Mouse (Mus musculus) liver, embryonic 14.5 days (tissue): ENCODE results near the gene Hmgb1. TPM values are rescaled to one million over a fixed set of nuclear protein-coding genes. Genes with fewer than 3 reads are reported as not detected.

Source experiments
- ATAC-seq: fragments of 200-750 bp; cut with Nextera tagmentation; 2 replicates; pipeline ENCODE4 v1.8.0; 2017; ENCODE audit warnings: moderate number of reproducible peaks, mild to moderate bottlenecking, moderate library complexity; ENCODE audit not compliant: insufficient read depth
- DNase-seq, 3 experiments: peaks; one replicate each; pipeline ENCODE4 v3.0.0-alpha.2; 2012 to 2013; ENCODE audit warnings: low read depth in 3 of 3, low spot score in 3 of 3
- H3K27ac ChIP-seq: fragments of 300-500 bp; sonication (generic); 2 replicates; pipeline ENCODE4 v1.5.1; 2014; ENCODE audit warnings: moderate library complexity, mild to moderate bottlenecking, control low read depth, inconsistent platforms
- H3K27me3 ChIP-seq: fragments of 300-500 bp; sonication (generic); 2 replicates; pipeline ENCODE4 v1.6.1; 2014; ENCODE audit warnings: mild to moderate bottlenecking, low read length, moderate library complexity; ENCODE audit not compliant: control insufficient read depth, insufficient read depth
- H3K36me3 ChIP-seq: fragments of 300-500 bp; sonication (generic); replicated peaks from 2 replicates; pipeline ENCODE4 v1.6.1; 2014; ENCODE audit warnings: low read depth; ENCODE audit not compliant: control insufficient read depth, insufficient read depth
- H3K4me1 ChIP-seq, 2 experiments: fragments of 200-500 bp in 1 of 2; fragments of 300-500 bp in 1 of 2; sonication (generic) in 1 of 2; replicated peaks; 2 replicates each; pipeline ENCODE4 v1.6.1; 2012 to 2014; ENCODE audit warnings: antibody characterized with exemption in 1 of 2, inconsistent platforms in 1 of 2, low read length in 1 of 2; ENCODE audit not compliant: control insufficient read depth in 2 of 2, insufficient read depth in 2 of 2
- H3K4me2 ChIP-seq: fragments of 300-500 bp; sonication (generic); 2 replicates; pipeline ENCODE4 v1.6.1; 2014; ENCODE audit warnings: low read depth, mild to moderate bottlenecking, control low read depth, moderate library complexity
- H3K4me3 ChIP-seq, 2 experiments: fragments of 200-500 bp in 1 of 2; fragments of 300-500 bp in 1 of 2; sonication (generic) in 1 of 2; 2 replicates each; pipeline ENCODE4 v1.5.1; 2012 to 2014; ENCODE audit warnings: low read depth in 2 of 2, low read length in 2 of 2, mild to moderate bottlenecking in 2 of 2, control low read depth in 1 of 2, inconsistent platforms in 1 of 2, moderate library complexity in 1 of 2; ENCODE audit not compliant: insufficient read depth in 1 of 2
- H3K9ac ChIP-seq: fragments of 300-500 bp; sonication (generic); replicated peaks from 2 replicates; pipeline ENCODE4 v1.6.1; 2014; ENCODE audit warnings: mild to moderate bottlenecking, control low read depth, moderate library complexity
- H3K9me3 ChIP-seq: fragments of 300-500 bp; sonication (generic); 2 replicates; pipeline ENCODE4 v1.6.1; 2016; ENCODE audit warnings: low read length, mixed read lengths; ENCODE audit not compliant: control insufficient read depth
- CTCF ChIP-seq: IDR thresholded peaks from 2 replicates; pipeline ENCODE4 v1.5.1; 2016; ENCODE audit warnings: antibody characterized with exemption, low read depth, control low read depth
- EP300 ChIP-seq: IDR thresholded peaks from 2 replicates; pipeline ENCODE4 v1.6.1; 2016; ENCODE audit warnings: antibody characterized with exemption, low read depth
- WGBS: fragments of 180-500 bp; shearing (Covaris S2); extraction: QIAGEN DNeasy Blood & Tissue Kit; methylation state at CpG from one replicate; pipeline ENCODE4 v1.1.7; 2014; ENCODE audit not compliant: insufficient replicate concordance; 5-methylcytosine and 5-hydroxymethylcytosine counted together
- polyA plus RNA-seq, 2 experiments: library from polyadenylated mRNA; depleted of rRNA in 1 of 2; stranded (reverse) in 1 of 2; unstranded in 1 of 2; fragments of >200 nt; fragmentation: Nextera tagmentation in 1 of 2; extraction: Ambion mirVana in 1 of 2; gene quantifications; 2 replicates each; pipeline versions ENCODE4 v1.2.1 to v1.2.3; 2012 to 2014

The Hmgb1 gene
- polyA plus RNA-seq, 2 experiments: 176 to 555 TPM

DNA sequence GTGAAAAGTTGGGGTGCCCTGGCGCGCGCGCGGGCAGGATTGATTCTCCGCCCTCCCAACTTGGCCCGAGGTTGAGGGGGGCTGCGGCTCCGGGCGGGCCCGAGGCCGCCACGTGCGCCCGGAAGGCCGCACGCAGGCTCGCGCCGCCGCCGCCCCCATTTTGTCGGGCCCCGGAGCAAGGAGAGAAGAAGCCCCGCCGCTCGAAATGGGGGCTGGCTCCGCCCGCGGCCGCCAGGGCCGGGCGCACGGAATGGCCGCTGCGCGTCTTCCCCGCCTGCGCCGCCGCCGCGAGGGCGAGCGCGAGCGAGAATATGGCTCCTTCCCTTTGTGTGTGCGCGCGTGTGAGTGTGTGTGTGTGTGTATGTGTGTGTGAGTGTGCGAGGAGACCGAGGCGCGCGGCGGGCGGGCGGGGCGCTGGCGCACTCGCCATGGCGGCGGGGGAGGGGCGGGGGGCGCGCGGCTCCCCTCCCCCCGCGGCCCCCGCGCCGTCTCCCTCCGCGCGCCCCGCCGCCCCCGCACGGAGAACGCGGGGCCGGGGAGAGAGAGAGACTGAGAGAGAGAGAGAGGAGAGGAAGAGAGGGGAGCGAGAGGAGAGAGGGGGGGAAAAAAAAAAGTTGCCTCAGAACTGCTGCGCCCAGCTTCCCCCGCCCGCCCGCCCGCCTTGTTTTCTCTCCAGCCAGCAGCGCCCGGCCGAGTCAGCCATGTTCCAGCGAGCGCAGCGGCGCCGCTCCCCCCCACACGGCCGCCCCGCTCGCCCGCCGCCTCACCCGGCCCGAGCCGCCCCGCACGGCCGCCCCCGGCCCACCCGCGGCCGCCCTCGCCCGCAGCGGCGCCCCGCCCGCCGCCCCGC lies 132.5 kb downstream of the Hmgb1 start:
- no peaks in the 10 kb centered on the region for H3K27me3 ChIP-seq
- TF ChIP-seq CTCF: no peak
- TF ChIP-seq EP300: no peak
- peak overlapping the region; percentile 94 for H3K4me2 ChIP-seq
- DNase-seq (peak in 1 of 3 experiments; percentile 42), ATAC-seq (peak; percentile 26)
- H3K4me1 ChIP-seq: peaks cover 10 to 11% of the 10 kb centered on the region in 2 experiments
- peak overlapping the region; percentile 92 to 93 for H3K4me3 ChIP-seq
- no peaks in the 10 kb centered on the region for H3K9me3 ChIP-seq
- WGBS: 1% methylated on average over 76 of the region's 120 CpGs
- H3K36me3 ChIP-seq: peaks cover 28% of the 10 kb centered on the region
- peak overlapping the region; percentile 79 for H3K27ac ChIP-seq
- H3K9ac ChIP-seq: peak overlapping the region; percentile 87

- Histone ChIP-seq H3K9me3 (no peaks in the 10 kb centered on the region), H3K4me1 (peaks cover 10 to 11% of the 10 kb centered on the region in 2 experiments), H3K27ac (peak overlapping the region; percentile 79), H3K4me3 (peak overlapping the region; percentile 92 to 93), H3K4me2 (peak overlapping the region; percentile 93), H3K27me3 (no peaks in the 10 kb centered on the region), H3K36me3 (peaks cover 34% of the 10 kb centered on the region), H3K9ac (peak overlapping the region; percentile 87)
- TF ChIP-seq CTCF: no peak
- no peak for TF ChIP-seq EP300
- under 1% methylated on average over 27 of the region's 27 CpGs for WGBS
- no peak for ATAC-seq
- DNase-seq: no peak
Measured at GRCm38 (mm10) chr5:149051194-149051570, 133.1 kb downstream of the Hmgb1 start.

DNA sequence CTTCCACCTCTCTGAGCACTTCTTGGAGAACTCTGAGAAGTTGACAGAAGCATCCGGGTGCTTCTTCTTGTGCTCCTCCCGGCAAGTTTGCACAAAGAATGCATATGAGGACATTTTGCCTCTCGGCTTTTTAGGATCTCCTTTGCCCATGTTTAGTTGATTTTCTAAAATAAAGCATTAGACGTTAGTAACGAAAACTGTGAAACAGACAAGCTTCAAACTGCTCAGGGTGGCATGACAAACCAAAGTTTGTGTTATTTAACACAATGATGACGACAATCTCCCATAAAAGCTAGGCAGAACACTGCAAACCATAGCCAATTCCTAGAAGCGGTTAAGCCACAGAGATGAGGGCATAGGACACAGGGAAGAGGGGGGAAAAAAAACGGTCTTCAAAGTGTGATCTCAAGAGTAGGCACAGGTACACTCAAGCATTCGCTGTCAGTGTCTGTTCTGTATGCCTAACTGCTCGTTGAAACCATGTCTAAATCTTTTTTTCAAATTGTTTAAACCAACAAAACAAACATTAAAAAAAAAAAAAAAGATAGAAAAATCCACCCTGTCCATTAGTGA lies 133.6 kb downstream of the Hmgb1 start:
- H3K4me1 ChIP-seq: peaks cover 10 to 11% of the 10 kb centered on the region in 2 experiments
- H3K4me3 ChIP-seq: peak overlapping the region; percentile 92 to 93
- DNase-seq: no peak
- H3K27ac ChIP-seq: peak overlapping the region; percentile 79
- no peak for ATAC-seq
- peaks cover 38% of the 10 kb centered on the region for H3K36me3 ChIP-seq
- peak overlapping the region; percentile 93 for H3K4me2 ChIP-seq
- WGBS: 27% methylated on average over 10 of the region's 10 CpGs
- no peaks in the 10 kb centered on the region for H3K9me3 ChIP-seq
- H3K27me3 ChIP-seq: no peaks in the 10 kb centered on the region
- H3K9ac ChIP-seq: peak overlapping the region; percentile 87
- TF ChIP-seq EP300 (no peak), CTCF (no peak)

DNA sequence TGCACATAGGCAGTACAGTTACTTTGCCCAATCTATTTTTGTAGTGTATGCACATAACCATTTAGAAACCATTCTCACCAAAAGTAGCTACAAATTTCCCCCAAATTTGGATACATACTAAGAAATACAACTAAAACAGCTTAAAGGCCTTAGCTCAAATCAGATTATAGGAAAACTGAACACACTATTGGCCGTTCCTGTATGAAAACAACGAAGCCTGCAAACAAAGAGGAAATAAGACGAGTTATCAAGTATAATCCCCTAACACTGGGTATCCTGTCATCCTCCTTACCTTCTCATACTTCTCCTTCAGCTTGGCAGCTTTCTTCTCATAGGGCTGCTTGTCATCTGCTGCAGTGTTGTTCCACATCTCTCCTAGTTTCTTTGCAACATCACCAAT lies 134.9 kb downstream of the Hmgb1 start:
- no peaks in the 10 kb centered on the region for H3K9me3 ChIP-seq
- no peaks in the 10 kb centered on the region for H3K27me3 ChIP-seq
- H3K4me3 ChIP-seq: no peak overlapping the region
- WGBS: 68% methylated on average over 3 of the region's 3 CpGs
- peaks cover 10 to 11% of the 10 kb centered on the region in 2 experiments for H3K4me1 ChIP-seq
- H3K27ac ChIP-seq: no peak overlapping the region
- no peak overlapping the region for H3K4me2 ChIP-seq
- peaks cover 41% of the 10 kb centered on the region for H3K36me3 ChIP-seq
- TF ChIP-seq CTCF (no peak), EP300 (no peak)
- no peak overlapping the region for H3K9ac ChIP-seq
- DNase-seq (no peak), ATAC-seq (no peak)

DNA sequence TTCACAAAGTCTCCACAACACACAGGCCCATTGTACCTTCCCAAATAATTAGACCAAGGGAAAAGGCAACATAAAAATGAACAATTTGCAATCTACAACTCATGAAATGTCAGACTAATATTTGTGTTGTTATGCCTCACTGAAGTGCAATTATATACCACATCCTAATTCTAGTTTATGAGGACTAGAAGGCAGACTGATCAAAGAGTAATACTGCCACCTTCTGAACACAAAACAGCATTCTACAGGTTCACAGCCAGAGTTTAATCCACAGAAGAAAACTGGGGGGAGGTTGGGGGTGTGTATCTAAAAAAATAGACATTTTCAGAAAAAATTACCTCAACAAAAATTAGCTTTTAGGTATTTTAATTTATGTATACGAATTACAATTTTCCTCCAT lies 135.3 kb downstream of the Hmgb1 start:
- DNase-seq: no peak
- H3K4me3 ChIP-seq: no peak overlapping the region
- ATAC-seq: no peak
- H3K4me1 ChIP-seq: peaks cover 9 to 10% of the 10 kb centered on the region in 2 experiments
- WGBS: 86% methylated on average over 1 of the region's 1 CpGs
- TF ChIP-seq CTCF (no peak), EP300 (no peak)
- no peaks in the 10 kb centered on the region for H3K9me3 ChIP-seq
- H3K27ac ChIP-seq: no peak overlapping the region
- H3K27me3 ChIP-seq: no peaks in the 10 kb centered on the region
- H3K9ac ChIP-seq: no peak overlapping the region
- H3K36me3 ChIP-seq: peaks cover 41% of the 10 kb centered on the region
- no peak overlapping the region for H3K4me2 ChIP-seq
